Mouse (Mus musculus) central nervous system, embryonic 11.5 days (tissue): ENCODE measurements around the gene Orai1. TPM values are rescaled to one million over a fixed set of nuclear protein-coding genes. Genes with fewer than 3 reads are reported as not detected.

Source experiments
- polyA plus RNA-seq: library from polyadenylated mRNA; depleted of rRNA; stranded (reverse); fragments of >200 nt; gene quantifications from 2 replicates; pipeline ENCODE4 v1.2.3, GENCODE M21; 2012; rRNA removed

Gene Orai1
- polyA plus RNA-seq = 5.3 and 11.2 TPM in 2 replicates

GRCm38 (mm10) chr5:123014753-123015701 is at the start of gene Orai1:
TSS of gene Orai1 (plus strand) at chr5:123015074.

GRCm38 (mm10) chr5:122989551-122990330 is 25.1 kb upstream of the Orai1 start, which contains the start of gene Kdm2b:
TSS of gene Kdm2b (minus strand) at chr5:122989823.

GRCm38 (mm10) chr5:123046916-123047315 is 32.0 kb downstream of the Orai1 start, which contains the start of gene Morn3:
TSS of gene Morn3 (minus strand) at chr5:123047016.

GRCm38 (mm10) chr5:123068115-123068514 is 53.2 kb downstream of the Orai1 start, which contains the start of gene Tmem120b:
TSS of gene Tmem120b (plus strand) at chr5:123068415.

Other genes with a start within 250 kb of the Orai1 start
- gene Camkk2, start 235.7 kb upstream of the Orai1 start, polyA plus RNA-seq = 27.4 and 28.7 TPM in 2 replicates
- gene Anapc5, start 193.7 kb upstream of the Orai1 start, polyA plus RNA-seq = 362 and 465 TPM in 2 replicates
- gene Rnf34, start 165.0 kb upstream of the Orai1 start, polyA plus RNA-seq = 34.0 and 38.7 TPM in 2 replicates
- 63.0 and 143 TPM in 2 replicates for gene Kdm2b, start 25.3 kb upstream of the Orai1 start, polyA plus RNA-seq
- 0.06 and 0.72 TPM in 2 replicates for gene Morn3, start 31.9 kb downstream of the Orai1 start, polyA plus RNA-seq
- gene Tmem120b, start 53.3 kb downstream of the Orai1 start, polyA plus RNA-seq = 6.3 and 11.1 TPM in 2 replicates
- gene Rhof, start 117.6 kb downstream of the Orai1 start, polyA plus RNA-seq = 2.1 and 3.3 TPM in 2 replicates
- gene Setd1b, start 127.1 kb downstream of the Orai1 start, polyA plus RNA-seq = 14.5 and 14.8 TPM in 2 replicates
- gene Psmd9, start 154.3 kb downstream of the Orai1 start, polyA plus RNA-seq = 38.8 and 63.0 TPM in 2 replicates
- gene Hpd, start 167.7 kb downstream of the Orai1 start, polyA plus RNA-seq = 0.22 and 0.25 TPM in 2 replicates
- gene Wdr66, start 237.0 kb downstream of the Orai1 start, polyA plus RNA-seq = 4.6 and 5.1 TPM in 2 replicates